8 mouse cellular contexts compared by ENCODE assay signal in genomic region chr5:101020784-101021183, GRCm38 (mm10).
DNase-seq lines count a peak whose midpoint lies in the region; ATAC-seq lines count a peak whose summit lies in the region.

No protein-coding gene starts in this region.

- H3K4me3 ChIP-seq in limb, embryonic 12.5 days (replicated peaks), result no peak overlapping the region
- no peak overlapping the region for H3K4me3 ChIP-seq in neural tube, embryonic 11.5 days (ENCODE audit: low read depth, low read length)

- H3K9ac ChIP-seq in limb, embryonic 12.5 days (replicated peaks), result no peak overlapping the region
- H3K9ac ChIP-seq in neural tube, embryonic 11.5 days (ENCODE audit: low read length), result no peak overlapping the region

- H3K9me3 ChIP-seq in limb, embryonic 12.5 days, result no peaks in the 10 kb centered on the region
- no peaks in the 10 kb centered on the region for H3K9me3 ChIP-seq in neural tube, embryonic 11.5 days (ENCODE audit: control insufficient read depth, low read length)

- peak overlapping the region; percentile 32; the same call in 1 of the 2 replicates for H3K4me2 ChIP-seq in limb, embryonic 12.5 days
- no peak overlapping the region for H3K4me2 ChIP-seq in neural tube, embryonic 11.5 days (ENCODE audit: low read depth)

- DNase-seq in spleen, postnatal 10 days (ENCODE audit: low spot score in 2 of 2), result peak; percentile 6 to 63
- DNase-seq in spleen, postnatal 36 days (ENCODE audit: low spot score in 2 of 2), result no peak
- peak; percentile 70 for DNase-seq in embryo, embryonic 11.5 days (ENCODE audit: low read depth, low spot score)
- DNase-seq in heart, adult 18-20 months, result peak; percentile 21 to 60
- DNase-seq in kidney, adult 9 months, result peak; percentile 74
- peak; percentile 85 for DNase-seq in neural tube, embryonic 11.5 days (ENCODE audit: low spot score)
- DNase-seq in thymus, postnatal 14 days, result peak; percentile 13

- peaks cover 6% of the 10 kb centered on the region; the same call in 1 of the 2 replicates for H3K27me3 ChIP-seq in limb, embryonic 12.5 days
- H3K27me3 ChIP-seq in neural tube, embryonic 11.5 days (ENCODE audit: control insufficient read depth, insufficient read depth, low read length), result no peaks in the 10 kb centered on the region

- WGBS in limb, embryonic 12.5 days, result 9% methylated on average over 11 of the region's 11 CpGs
- 11% methylated on average over 11 of the region's 11 CpGs for WGBS in neural tube, embryonic 11.5 days

- no peaks in the 10 kb centered on the region for H3K36me3 ChIP-seq in limb, embryonic 12.5 days
- H3K36me3 ChIP-seq in neural tube, embryonic 11.5 days (ENCODE audit: control insufficient read depth, insufficient read depth, low read length), result no peaks in the 10 kb centered on the region

- ATAC-seq in limb, embryonic 12.5 days (ENCODE audit: insufficient number of reproducible peaks, insufficient read depth, low FRiP score, low TSS enrichment, low read depth), result peak; percentile 63; the same call in 1 of the 2 replicates
- ATAC-seq in neural tube, embryonic 11.5 days (ENCODE audit: insufficient read depth, low FRiP score, low TSS enrichment), result no peak

- no peak overlapping the region for H3K27ac ChIP-seq in limb, embryonic 12.5 days
- no peak overlapping the region for H3K27ac ChIP-seq in neural tube, embryonic 11.5 days (ENCODE audit: low read depth, low read length)

- H3K4me1 ChIP-seq in limb, embryonic 12.5 days (replicated peaks), result 0 out of 2 replicates have a peak, but pooled peaks cover 4% of the 10 kb centered on the region
- H3K4me1 ChIP-seq in neural tube, embryonic 11.5 days (ENCODE audit: control insufficient read depth, insufficient read depth, low read length), result no peaks in the 10 kb centered on the region

Comparison
In these comparisons a context has a peak if more than half of its experiments do, and no peak if none do; other contexts are left out.
1. DNase-seq: peak in spleen, postnatal 10 days (2 of 2), embryo, embryonic 11.5 days (single experiment), heart, adult 18-20 months (2 of 2), kidney, adult 9 months (single experiment), neural tube, embryonic 11.5 days (single experiment) and thymus, postnatal 14 days (single experiment); none in spleen, postnatal 36 days (0 of 2).